Mouse (Mus musculus): ENCODE data around the gene Sugct. TPM values are rescaled to one million over a fixed set of nuclear protein-coding genes. Genes with fewer than 3 reads are reported as not detected.

The Sugct gene
- polyA plus RNA-seq, 1 experiment from 2014 or later, result 2.1 TPM

- no peak overlapping the region for H3K27ac ChIP-seq (replicated peaks; ENCODE audit: low read depth, low read length)
- no peaks in the 10 kb centered on the region for H3K36me3 ChIP-seq (ENCODE audit: control insufficient read depth, insufficient read depth, low read length)
- DNase-seq (no peak), ATAC-seq (ENCODE audit: low FRiP score, low TSS enrichment) (no peak)
- H3K4me2 ChIP-seq (ENCODE audit: low read length), result no peak overlapping the region
- no peaks in the 10 kb centered on the region for H3K4me1 ChIP-seq (ENCODE audit: control insufficient read depth, insufficient read depth, low read length)
- 90% methylated on average over 5 of the region's 5 CpGs for WGBS
- no peak overlapping the region for H3K9ac ChIP-seq (replicated peaks; ENCODE audit: low read length)
- H3K4me3 ChIP-seq (replicated peaks; ENCODE audit: low read depth, low read length), result no peak overlapping the region
- no peaks in the 10 kb centered on the region for H3K9me3 ChIP-seq (ENCODE audit: control insufficient read depth, low read length)
- H3K27me3 ChIP-seq (ENCODE audit: control insufficient read depth, insufficient read depth, low read length), result no peaks in the 10 kb centered on the region
Observed at GRCm38 (mm10) chr13:16939466-16939811, 755.9 kb downstream of the Sugct start.

GRCm38 (mm10) chr13:16938552-16939465, 756.5 kb downstream of the Sugct start:
- no peak overlapping the region for H3K4me3 ChIP-seq (replicated peaks; ENCODE audit: low read depth, low read length)
- no peak overlapping the region for H3K4me2 ChIP-seq (ENCODE audit: low read length)
- DNase-seq, result no peak
- H3K9me3 ChIP-seq (ENCODE audit: control insufficient read depth, low read length), result no peaks in the 10 kb centered on the region
- no peak overlapping the region for H3K27ac ChIP-seq (replicated peaks; ENCODE audit: low read depth, low read length)
- WGBS, result 92% methylated on average over 12 of the region's 12 CpGs
- no peaks in the 10 kb centered on the region for H3K4me1 ChIP-seq (ENCODE audit: control insufficient read depth, insufficient read depth, low read length)
- no peaks in the 10 kb centered on the region for H3K36me3 ChIP-seq (ENCODE audit: control insufficient read depth, insufficient read depth, low read length)
- no peaks in the 10 kb centered on the region for H3K27me3 ChIP-seq (ENCODE audit: control insufficient read depth, insufficient read depth, low read length)
- no peak for ATAC-seq (ENCODE audit: low FRiP score, low TSS enrichment)
- no peak overlapping the region for H3K9ac ChIP-seq (replicated peaks; ENCODE audit: low read length)

- no peak for ATAC-seq (ENCODE audit: low FRiP score, low TSS enrichment)
- 91% methylated on average over 11 of the region's 11 CpGs for WGBS
- no peak overlapping the region for H3K27ac ChIP-seq (replicated peaks; ENCODE audit: low read depth, low read length)
Observed at GRCm38 (mm10) chr13:16937422-16938202, 757.7 kb downstream of the Sugct start.

GRCm38 (mm10) chr13:16935029-16935428, 760.3 kb downstream of the Sugct start:
- no peaks in the 10 kb centered on the region for H3K36me3 ChIP-seq (ENCODE audit: control insufficient read depth, insufficient read depth, low read length)
- H3K9ac ChIP-seq (replicated peaks; ENCODE audit: low read length), result no peak overlapping the region
- H3K27ac ChIP-seq (replicated peaks; ENCODE audit: low read depth, low read length), result no peak overlapping the region
- no peak overlapping the region for H3K4me3 ChIP-seq (replicated peaks; ENCODE audit: low read depth, low read length)
- ATAC-seq (ENCODE audit: low FRiP score, low TSS enrichment) (no peak), DNase-seq (no peak)
- no peak overlapping the region for H3K4me2 ChIP-seq (ENCODE audit: low read length)
- no peaks in the 10 kb centered on the region for H3K4me1 ChIP-seq (ENCODE audit: control insufficient read depth, insufficient read depth, low read length)
- 94% methylated on average over 1 of the region's 1 CpGs for WGBS
- H3K27me3 ChIP-seq (ENCODE audit: control insufficient read depth, insufficient read depth, low read length), result no peaks in the 10 kb centered on the region
- H3K9me3 ChIP-seq (ENCODE audit: control insufficient read depth, low read length), result no peaks in the 10 kb centered on the region

More at GRCm38 (mm10) chr13:16937422-16938202, 757.7 kb downstream of the Sugct start:
- H3K36me3 ChIP-seq (ENCODE audit: control insufficient read depth, insufficient read depth, low read length), result no peaks in the 10 kb centered on the region
- no peak for DNase-seq
- H3K4me2 ChIP-seq (ENCODE audit: low read length), result no peak overlapping the region
- H3K9ac ChIP-seq (replicated peaks; ENCODE audit: low read length), result no peak overlapping the region
- H3K4me1 ChIP-seq (ENCODE audit: control insufficient read depth, insufficient read depth, low read length), result no peaks in the 10 kb centered on the region
- H3K9me3 ChIP-seq (ENCODE audit: control insufficient read depth, low read length), result no peaks in the 10 kb centered on the region
- H3K27me3 ChIP-seq (ENCODE audit: control insufficient read depth, insufficient read depth, low read length), result no peaks in the 10 kb centered on the region
- H3K4me3 ChIP-seq (replicated peaks; ENCODE audit: low read depth, low read length), result no peak overlapping the region

- Histone ChIP-seq H3K9me3 (ENCODE audit: control insufficient read depth, low read length) (no peaks in the 10 kb centered on the region), H3K4me3 (replicated peaks; ENCODE audit: low read depth, low read length) (no peak overlapping the region), H3K4me2 (ENCODE audit: low read length) (no peak overlapping the region), H3K36me3 (ENCODE audit: control insufficient read depth, insufficient read depth, low read length) (no peaks in the 10 kb centered on the region), H3K27ac (replicated peaks; ENCODE audit: low read depth, low read length) (no peak overlapping the region), H3K27me3 (ENCODE audit: control insufficient read depth, insufficient read depth, low read length) (no peaks in the 10 kb centered on the region), H3K9ac (replicated peaks; ENCODE audit: low read length) (no peak overlapping the region), H3K4me1 (ENCODE audit: control insufficient read depth, insufficient read depth, low read length) (no peaks in the 10 kb centered on the region)
- 91% methylated on average over 4 of the region's 4 CpGs for WGBS
- ATAC-seq (ENCODE audit: low FRiP score, low TSS enrichment), result no peak
- DNase-seq, result no peak
Observed at GRCm38 (mm10) chr13:16933600-16933999, 761.8 kb downstream of the Sugct start.

DNA sequence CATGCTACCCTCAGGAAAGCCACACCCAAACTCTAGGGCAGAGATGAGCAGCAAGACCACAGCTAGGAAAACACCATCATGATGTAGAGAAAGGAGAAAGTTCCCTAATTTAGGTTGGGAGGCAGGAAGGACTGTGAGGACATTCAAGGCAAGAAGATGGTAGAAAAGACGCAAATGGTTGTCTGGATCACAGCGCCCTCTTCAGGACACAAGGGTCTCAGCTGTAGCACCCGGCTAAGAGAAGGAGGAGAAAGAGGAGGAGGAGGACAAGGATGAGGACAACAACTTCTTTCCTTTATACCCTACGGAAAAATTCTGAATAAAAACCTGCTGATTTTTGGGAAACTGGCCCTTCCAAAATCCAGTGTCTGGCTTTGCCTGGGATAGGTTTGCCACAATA, 774.0 kb downstream of the Sugct start:
- DNase-seq, result no peak
- Histone ChIP-seq H3K9ac (replicated peaks; ENCODE audit: low read length) (no peak overlapping the region), H3K36me3 (ENCODE audit: control insufficient read depth, insufficient read depth, low read length) (no peaks in the 10 kb centered on the region), H3K27me3 (ENCODE audit: control insufficient read depth, insufficient read depth, low read length) (no peaks in the 10 kb centered on the region), H3K27ac (replicated peaks; ENCODE audit: low read depth, low read length) (no peak overlapping the region), H3K9me3 (ENCODE audit: control insufficient read depth, low read length) (no peaks in the 10 kb centered on the region), H3K4me1 (ENCODE audit: control insufficient read depth, insufficient read depth, low read length) (no peaks in the 10 kb centered on the region), H3K4me2 (ENCODE audit: low read length) (no peak overlapping the region), H3K4me3 (replicated peaks; ENCODE audit: low read depth, low read length) (no peak overlapping the region)
- 40% methylated on average over 4 of the region's 4 CpGs for WGBS
- no peak for ATAC-seq (ENCODE audit: low FRiP score, low TSS enrichment)

DNA sequence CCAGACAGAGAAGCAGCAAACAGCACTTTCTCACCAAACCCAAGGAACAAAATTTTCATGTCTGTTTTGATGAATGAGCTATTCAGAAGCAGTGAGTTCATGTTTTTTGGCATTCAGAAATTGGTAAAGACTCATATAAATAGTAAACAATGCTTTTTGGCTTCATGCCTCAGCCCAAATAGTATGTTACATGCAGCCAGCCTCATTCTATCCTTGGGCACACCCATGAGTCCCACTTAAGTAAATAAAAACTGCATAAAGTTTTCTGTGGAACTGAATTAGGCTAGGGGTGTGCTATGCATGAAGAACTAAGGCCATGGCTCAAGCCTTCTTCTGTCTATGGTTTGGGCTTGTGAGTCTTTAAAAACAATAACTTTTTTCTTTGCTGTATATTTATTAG, 779.7 kb downstream of the Sugct start:
- no peak overlapping the region for H3K9ac ChIP-seq (replicated peaks; ENCODE audit: low read length)
- no peaks in the 10 kb centered on the region for H3K36me3 ChIP-seq (ENCODE audit: control insufficient read depth, insufficient read depth, low read length)
- H3K4me2 ChIP-seq (ENCODE audit: low read length), result no peak overlapping the region
- ATAC-seq (ENCODE audit: low FRiP score, low TSS enrichment) (no peak), DNase-seq (no peak)
- no peaks in the 10 kb centered on the region for H3K4me1 ChIP-seq (ENCODE audit: control insufficient read depth, insufficient read depth, low read length)
- H3K4me3 ChIP-seq (replicated peaks; ENCODE audit: low read depth, low read length), result no peak overlapping the region
- H3K9me3 ChIP-seq (ENCODE audit: control insufficient read depth, low read length), result no peaks in the 10 kb centered on the region
- no peaks in the 10 kb centered on the region for H3K27me3 ChIP-seq (ENCODE audit: control insufficient read depth, insufficient read depth, low read length)
- no peak overlapping the region for H3K27ac ChIP-seq (replicated peaks; ENCODE audit: low read depth, low read length)

DNA sequence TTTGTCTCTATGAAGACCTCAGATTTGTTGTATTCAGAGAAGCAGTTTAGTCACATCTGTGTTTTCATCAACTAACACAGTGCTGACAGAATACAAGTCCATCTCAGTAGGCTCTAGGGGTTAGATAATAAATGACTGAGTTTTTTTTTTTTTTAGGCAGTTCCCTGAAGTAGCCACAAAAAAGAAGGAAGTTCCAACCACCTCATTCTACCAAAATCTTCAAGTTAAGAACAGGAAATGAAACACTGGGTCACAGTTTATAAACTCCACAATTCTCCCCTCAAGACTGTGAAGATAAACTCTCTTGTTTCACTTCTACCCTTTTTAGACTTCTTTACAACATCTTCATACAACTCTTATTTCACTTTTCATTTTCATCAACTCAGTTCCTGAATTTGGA, 783.1 kb downstream of the Sugct start:
- Histone ChIP-seq H3K27ac (replicated peaks; ENCODE audit: low read depth, low read length) (no peak overlapping the region), H3K9me3 (ENCODE audit: control insufficient read depth, low read length) (no peaks in the 10 kb centered on the region), H3K4me1 (ENCODE audit: control insufficient read depth, insufficient read depth, low read length) (no peaks in the 10 kb centered on the region), H3K4me3 (replicated peaks; ENCODE audit: low read depth, low read length) (no peak overlapping the region), H3K4me2 (ENCODE audit: low read length) (no peak overlapping the region), H3K36me3 (ENCODE audit: control insufficient read depth, insufficient read depth, low read length) (no peaks in the 10 kb centered on the region), H3K9ac (replicated peaks; ENCODE audit: low read length) (no peak overlapping the region), H3K27me3 (ENCODE audit: control insufficient read depth, insufficient read depth, low read length) (no peaks in the 10 kb centered on the region)
- DNase-seq (no peak), ATAC-seq (ENCODE audit: low FRiP score, low TSS enrichment) (no peak)

DNA sequence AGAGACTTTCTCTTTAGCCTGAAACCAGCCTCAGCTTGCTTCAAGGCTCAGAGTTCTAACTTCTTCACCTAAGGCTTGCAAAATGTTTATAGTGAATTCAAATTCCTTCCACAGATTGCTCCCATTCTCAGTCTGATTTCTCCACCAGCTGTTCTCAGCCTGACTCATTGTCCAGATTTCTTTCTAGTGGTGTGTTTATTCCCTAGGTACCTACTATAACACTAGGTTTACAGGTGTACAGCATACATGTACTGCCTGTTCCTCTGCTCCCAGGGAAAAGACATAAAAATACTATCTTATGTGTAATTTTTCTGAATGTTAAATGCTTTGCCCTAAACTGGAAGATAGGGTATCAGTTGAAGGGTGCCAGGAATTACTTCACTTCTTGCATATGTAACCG, 788.4 kb downstream of the Sugct start:
- Histone ChIP-seq H3K27ac (replicated peaks; ENCODE audit: low read depth, low read length) (no peak overlapping the region), H3K27me3 (ENCODE audit: control insufficient read depth, insufficient read depth, low read length) (no peaks in the 10 kb centered on the region), H3K4me3 (replicated peaks; ENCODE audit: low read depth, low read length) (no peak overlapping the region), H3K9ac (replicated peaks; ENCODE audit: low read length) (no peak overlapping the region), H3K36me3 (ENCODE audit: control insufficient read depth, insufficient read depth, low read length) (no peaks in the 10 kb centered on the region), H3K4me2 (ENCODE audit: low read length) (no peak overlapping the region), H3K4me1 (ENCODE audit: control insufficient read depth, insufficient read depth, low read length) (no peaks in the 10 kb centered on the region), H3K9me3 (ENCODE audit: control insufficient read depth, low read length) (no peaks in the 10 kb centered on the region)
- ATAC-seq (ENCODE audit: low FRiP score, low TSS enrichment), result no peak
- no peak for DNase-seq
- WGBS, result 100% methylated on average over 1 of the region's 1 CpGs

Data from midbrain, embryonic 14.5 days (tissue).